21 mouse cellular contexts compared by ENCODE assay signal in the genomic region with DNA sequence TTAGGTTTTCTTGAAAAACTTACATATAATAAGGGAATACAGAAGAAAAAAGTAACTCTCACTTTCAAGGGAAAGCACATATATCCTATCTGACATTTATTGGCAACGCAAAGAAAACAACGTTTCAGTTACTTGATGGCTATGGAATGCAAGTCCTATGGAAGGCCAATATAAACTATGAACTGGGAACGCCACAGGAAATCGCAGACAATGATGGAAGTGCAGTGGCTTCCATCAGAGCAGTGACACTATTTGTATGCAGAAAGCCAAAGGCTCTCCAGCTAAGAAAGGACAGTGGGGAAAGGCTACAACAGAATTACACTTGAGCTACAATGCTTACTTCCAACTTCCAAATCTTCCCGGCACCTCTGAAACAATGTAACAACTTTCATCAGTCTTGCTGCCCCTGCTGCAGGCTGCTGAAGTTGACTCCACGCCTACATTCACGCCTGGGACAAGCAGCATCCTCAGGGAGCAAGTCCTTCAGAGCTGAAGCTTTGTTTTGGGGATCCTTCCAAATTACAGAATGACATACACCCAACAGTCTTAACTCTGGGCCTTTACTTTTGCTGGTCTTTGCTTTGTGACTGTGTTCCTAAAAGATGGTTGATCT. TPM values are rescaled to one million over a fixed set of nuclear protein-coding genes. Genes with fewer than 3 reads are reported as not detected.
DNase-seq lines count a peak whose midpoint lies in the region; ATAC-seq and TF ChIP-seq lines count a peak whose summit lies in the region.
"Had no signal": no experiment of that assay in that cellular context is flagged by ENCODE, and none has a peak within 500 bp of the region (broad histone marks: within the 10 kb centered on the region; RNA-seq: fewer than 3 reads in every experiment).

No protein-coding gene starts in this region.

- H3K9me3 ChIP-seq in heart, embryonic 13.5 days = no peaks in the 10 kb centered on the region
- H3K9me3 ChIP-seq in heart, embryonic 10.5 days = no peaks in the 10 kb centered on the region
- H3K9me3 ChIP-seq in heart, postnatal 0 days (replicated peaks; ENCODE audit: control insufficient read depth, low read length) = no peaks in the 10 kb centered on the region
- H3K9me3 ChIP-seq in lung, embryonic 15.5 days = no peaks in the 10 kb centered on the region
- no peaks in the 10 kb centered on the region for H3K9me3 ChIP-seq in stomach, embryonic 16.5 days (replicated peaks; ENCODE audit: control insufficient read depth, low read length)
- H3K9me3 ChIP-seq in stomach, postnatal 0 days (ENCODE audit: control insufficient read depth, low read length) = no peaks in the 10 kb centered on the region
- H3K9me3 ChIP-seq: embryonic facial prominence, embryonic 12.5 days; forebrain, embryonic 12.5 days; hindbrain, embryonic 12.5 days had no signal

- no peak for TF ChIP-seq EP300 in heart, postnatal 0 days (IDR thresholded peaks at IDR 0.05; ENCODE audit: low read depth)
- TF ChIP-seq EP300 in stomach, postnatal 0 days (optimal IDR thresholded peaks at IDR 0.05) = no peak

- no peak overlapping the region for H3K9ac ChIP-seq in heart, embryonic 13.5 days
- no peak overlapping the region for H3K9ac ChIP-seq in heart, postnatal 0 days (replicated peaks; ENCODE audit: low read depth, low read length)
- H3K9ac ChIP-seq in lung, embryonic 15.5 days = no peak overlapping the region
- no peak overlapping the region for H3K9ac ChIP-seq in stomach, embryonic 16.5 days (ENCODE audit: low read length)
- no peak overlapping the region for H3K9ac ChIP-seq in stomach, postnatal 0 days (ENCODE audit: low read length)
- H3K9ac ChIP-seq: embryonic facial prominence, embryonic 12.5 days; forebrain, embryonic 12.5 days; hindbrain, embryonic 12.5 days had no signal

- no peak overlapping the region for H3K4me2 ChIP-seq in heart, embryonic 13.5 days
- H3K4me2 ChIP-seq in heart, postnatal 0 days (ENCODE audit: low read depth, low read length) = no peak overlapping the region
- no peak overlapping the region for H3K4me2 ChIP-seq in lung, embryonic 15.5 days
- no peak overlapping the region for H3K4me2 ChIP-seq in stomach, embryonic 16.5 days (ENCODE audit: low read depth, low read length)
- no peak overlapping the region for H3K4me2 ChIP-seq in stomach, postnatal 0 days (replicated peaks; ENCODE audit: low read depth)
- H3K4me2 ChIP-seq: embryonic facial prominence, embryonic 12.5 days; forebrain, embryonic 12.5 days; hindbrain, embryonic 12.5 days had no signal

- no peak for ATAC-seq in heart, embryonic 13.5 days (ENCODE audit: extremely low read depth, insufficient number of reproducible peaks, low FRiP score, low TSS enrichment)
- ATAC-seq in heart, postnatal 0 days (ENCODE audit: insufficient read depth, low read depth) = no peak
- ATAC-seq in lung, embryonic 15.5 days (ENCODE audit: borderline replicate concordance, extremely low read depth, low FRiP score, low TSS enrichment) = peak; percentile 40; the same call in 1 of the 2 replicates
- no peak for ATAC-seq in stomach, embryonic 16.5 days (ENCODE audit: insufficient read depth, low FRiP score)
- no peak for ATAC-seq in stomach, postnatal 0 days (ENCODE audit: low FRiP score, low TSS enrichment)
- ATAC-seq: forebrain, embryonic 16.5 days; hindbrain, embryonic 16.5 days; inflammation-experienced regulatory T-cells, adult 6 months had no signal

- H3K4me3 ChIP-seq in heart, embryonic 13.5 days = no peak overlapping the region
- no peak overlapping the region for H3K4me3 ChIP-seq in heart, embryonic 10.5 days
- H3K4me3 ChIP-seq in heart, postnatal 0 days (ENCODE audit: low read depth, low read length) = no peak overlapping the region
- H3K4me3 ChIP-seq in lung, embryonic 15.5 days = no peak overlapping the region
- H3K4me3 ChIP-seq in stomach, embryonic 16.5 days (replicated peaks; ENCODE audit: low read length) = no peak overlapping the region
- H3K4me3 ChIP-seq in stomach, postnatal 0 days (ENCODE audit: low read depth, low read length) = no peak overlapping the region
- H3K4me3 ChIP-seq: embryonic facial prominence, embryonic 12.5 days; forebrain, embryonic 12.5 days; hindbrain, embryonic 12.5 days had no signal

- H3K36me3 ChIP-seq in heart, embryonic 13.5 days = peaks cover 11% of the 10 kb centered on the region; the same call in 1 of the 2 replicates
- no peaks in the 10 kb centered on the region for H3K36me3 ChIP-seq in heart, embryonic 10.5 days
- H3K36me3 ChIP-seq in heart, postnatal 0 days (replicated peaks; ENCODE audit: control insufficient read depth, insufficient read depth, low read length) = no peaks in the 10 kb centered on the region
- no peaks in the 10 kb centered on the region for H3K36me3 ChIP-seq in lung, embryonic 15.5 days
- H3K36me3 ChIP-seq in stomach, embryonic 16.5 days (ENCODE audit: control insufficient read depth, insufficient read depth, low read length) = no peaks in the 10 kb centered on the region
- no peaks in the 10 kb centered on the region for H3K36me3 ChIP-seq in stomach, postnatal 0 days (ENCODE audit: control insufficient read depth, insufficient read depth, low read length)
- H3K36me3 ChIP-seq: embryonic facial prominence, embryonic 12.5 days; forebrain, embryonic 12.5 days; hindbrain, embryonic 12.5 days had no signal

- H3K4me1 ChIP-seq in heart, embryonic 13.5 days = peaks cover 28% of the 10 kb centered on the region
- H3K4me1 ChIP-seq in heart, embryonic 10.5 days = peaks cover 8% of the 10 kb centered on the region; the same call in 1 of the 2 replicates
- no peaks in the 10 kb centered on the region; the same call in 1 of the 2 replicates for H3K4me1 ChIP-seq in heart, postnatal 0 days (ENCODE audit: control insufficient read depth, insufficient read depth)
- H3K4me1 ChIP-seq in lung, embryonic 15.5 days = peaks cover 28% of the 10 kb centered on the region
- H3K4me1 ChIP-seq in stomach, embryonic 16.5 days (ENCODE audit: control insufficient read depth, insufficient read depth, low read length) = peaks cover 5% of the 10 kb centered on the region; the same call in 1 of the 2 replicates
- no peaks in the 10 kb centered on the region for H3K4me1 ChIP-seq in stomach, postnatal 0 days (replicated peaks; ENCODE audit: control insufficient read depth, insufficient read depth)
- H3K4me1 ChIP-seq: embryonic facial prominence, embryonic 12.5 days; hindbrain, embryonic 12.5 days had no signal

- no peak for TF ChIP-seq CTCF in heart, postnatal 0 days (IDR thresholded peaks at IDR 0.05; ENCODE audit: low read depth)
- TF ChIP-seq CTCF in stomach, postnatal 0 days (IDR thresholded peaks at IDR 0.05; ENCODE audit: low read depth) = no peak

- H3K27me3 ChIP-seq in heart, embryonic 13.5 days (replicated peaks) = no peaks in the 10 kb centered on the region
- H3K27me3 ChIP-seq in heart, embryonic 10.5 days (ENCODE audit: insufficient read depth, poor library complexity, severe bottlenecking) = no peaks in the 10 kb centered on the region
- no peaks in the 10 kb centered on the region for H3K27me3 ChIP-seq in heart, postnatal 0 days (ENCODE audit: control insufficient read depth, insufficient read depth, low read length)
- no peaks in the 10 kb centered on the region for H3K27me3 ChIP-seq in lung, embryonic 15.5 days
- no peaks in the 10 kb centered on the region for H3K27me3 ChIP-seq in stomach, embryonic 16.5 days (ENCODE audit: control insufficient read depth, insufficient read depth, low read length)
- H3K27me3 ChIP-seq in stomach, postnatal 0 days (ENCODE audit: control insufficient read depth, insufficient read depth, low read length) = no peaks in the 10 kb centered on the region
- H3K27me3 ChIP-seq: embryonic facial prominence, embryonic 12.5 days; forebrain, embryonic 12.5 days; hindbrain, embryonic 12.5 days had no signal

- intact Hi-C loops in heart, postnatal 14 days (cut with DNase I) = no loop called here

- WGBS in heart, embryonic 13.5 days = 68% methylated on average over 7 of the region's 7 CpGs
- WGBS in heart, embryonic 10.5 days = 82% methylated on average over 7 of the region's 7 CpGs
- 67% methylated on average over 7 of the region's 7 CpGs for WGBS in heart, postnatal 0 days
- 38% methylated on average over 7 of the region's 7 CpGs for WGBS in lung, embryonic 15.5 days
- 52% methylated on average over 7 of the region's 7 CpGs for WGBS in stomach, embryonic 16.5 days
- 55% methylated on average over 7 of the region's 7 CpGs for WGBS in stomach, postnatal 0 days

- peak overlapping the region; percentile 73 for H3K27ac ChIP-seq in heart, embryonic 13.5 days (replicated peaks)
- no peak overlapping the region for H3K27ac ChIP-seq in heart, embryonic 10.5 days
- H3K27ac ChIP-seq in heart, postnatal 0 days (ENCODE audit: low read depth) = peak overlapping the region; percentile 12; the same call in 1 of the 2 replicates
- peak overlapping the region; percentile 65 for H3K27ac ChIP-seq in lung, embryonic 15.5 days
- H3K27ac ChIP-seq in stomach, embryonic 16.5 days (ENCODE audit: low read length) = peak overlapping the region; percentile 2; the same call in 1 of the 2 replicates
- H3K27ac ChIP-seq in stomach, postnatal 0 days (replicated peaks) = no peak overlapping the region
- H3K27ac ChIP-seq: embryonic facial prominence, embryonic 12.5 days; forebrain, embryonic 12.5 days; hindbrain, embryonic 12.5 days had no signal

- DNase-seq in heart, embryonic 10.5 days (ENCODE audit: low spot score) = no peak
- peak; percentile 13 for DNase-seq in heart, postnatal 0 days (ENCODE audit: low spot score)
- DNase-seq in heart, postnatal 14 days = no peak
- no peak for DNase-seq in lung, adult 18-20 months
- DNase-seq in stomach, postnatal 0 days (ENCODE audit: low spot score) = no peak
- DNase-seq: adrenal gland, postnatal 10 days; cerebellum, adult 11 months; cerebellum, adult 8-10 months; cerebellum, postnatal 14 days; embryo, embryonic 11 days; gastrocnemius, postnatal 10 days; heart, postnatal 36 days had no signal

RNA-seq across cellular contexts. Expression of a gene that starts 28.5 kb away (rescaled TPM):
- 32.2 and 32.6 TPM in 2 replicates for polyA plus RNA-seq in heart, embryonic 13.5 days (2015; fragmentation: Nextera tagmentation; extraction: Ambion mirVana)
- 26.1 and 39.1 TPM in 2 replicates for polyA plus RNA-seq in heart, embryonic 10.5 days (2016; fragmentation: Nextera tagmentation; extraction: Ambion mirVana)
- total RNA-seq in heart, postnatal 0 days (2014; rRNA removed; ENCODE audit: low replicate concordance) = 9.2 and 12.2 TPM in 2 replicates
- polyA plus RNA-seq in heart, postnatal 0 days (2015; fragmentation: Nextera tagmentation; extraction: Ambion mirVana) = 35.1 and 36.2 TPM in 2 replicates
- total RNA-seq in heart, postnatal 14 days (2021) = 10 to 100 TPM; 73.0 to 84.6 TPM
- polyA plus RNA-seq in lung, embryonic 15.5 days (2015; fragmentation: Nextera tagmentation; extraction: Ambion mirVana) = 31.6 and 32.6 TPM in 2 replicates
- polyA plus RNA-seq in stomach, embryonic 16.5 days (2015; fragmentation: Nextera tagmentation; extraction: Ambion mirVana) = 26.6 and 39.2 TPM in 2 replicates
- 171 and 189 TPM in 2 replicates for polyA plus RNA-seq in stomach, postnatal 0 days (2015; fragmentation: Nextera tagmentation; extraction: Ambion mirVana)

Comparison
In these comparisons a context has a peak if more than half of its experiments do, and no peak if none do; other contexts are left out.
1. H3K27ac ChIP-seq: peak in heart, embryonic 13.5 days (single experiment), heart, postnatal 0 days (single experiment), lung, embryonic 15.5 days (single experiment) and stomach, embryonic 16.5 days (single experiment); none in heart, embryonic 10.5 days (single experiment) and stomach, postnatal 0 days (single experiment).